Mouse (Mus musculus) erythroblast, embryonic 14.5 days (primary cell): ENCODE results near the gene Zfp607a. TPM values are rescaled to one million over a fixed set of nuclear protein-coding genes. Genes with fewer than 3 reads are reported as not detected.

Experiments used
- H3K27me3 ChIP-seq: 2 replicates; pipeline ENCODE4 v1.6.1; 2012; ENCODE audit warnings: inconsistent platforms; ENCODE audit not compliant: control insufficient read depth
- H3K36me3 ChIP-seq: 2 replicates; pipeline ENCODE4 v1.6.1; 2012; ENCODE audit warnings: mild to moderate bottlenecking, inconsistent platforms; ENCODE audit not compliant: control insufficient read depth
- H3K4me1 ChIP-seq: 2 replicates; pipeline ENCODE4 v1.6.1; 2012; ENCODE audit warnings: inconsistent platforms; ENCODE audit not compliant: control insufficient read depth
- H3K4me3 ChIP-seq: replicated peaks from 2 replicates; pipeline ENCODE3; 2012; ENCODE audit warnings: moderate library complexity, mild to moderate bottlenecking, inconsistent platforms
- H3K9me3 ChIP-seq: 2 replicates; pipeline ENCODE4 v1.6.1; 2012; ENCODE audit warnings: low read length, inconsistent platforms, mixed read lengths; ENCODE audit not compliant: control insufficient read depth
- GATA1 ChIP-seq: IDR thresholded peaks from 2 replicates; pipeline ENCODE4 v1.6.1; 2012; ENCODE audit warnings: low read length, inconsistent platforms, mixed read lengths
- TAL1 ChIP-seq: IDR thresholded peaks from 3 replicates; pipeline ENCODE4 v1.6.1; 2012; ENCODE audit warnings: low read length, inconsistent platforms, mixed read lengths
- polyA plus RNA-seq: library from polyadenylated mRNA; stranded (reverse); fragments of >175 nt; gene quantifications from 2 replicates; pipeline ENCODE4 v1.2.3, GENCODE M21; 2012

The Zfp607a gene
- polyA plus RNA-seq = not detected in 2 replicates

DNA sequence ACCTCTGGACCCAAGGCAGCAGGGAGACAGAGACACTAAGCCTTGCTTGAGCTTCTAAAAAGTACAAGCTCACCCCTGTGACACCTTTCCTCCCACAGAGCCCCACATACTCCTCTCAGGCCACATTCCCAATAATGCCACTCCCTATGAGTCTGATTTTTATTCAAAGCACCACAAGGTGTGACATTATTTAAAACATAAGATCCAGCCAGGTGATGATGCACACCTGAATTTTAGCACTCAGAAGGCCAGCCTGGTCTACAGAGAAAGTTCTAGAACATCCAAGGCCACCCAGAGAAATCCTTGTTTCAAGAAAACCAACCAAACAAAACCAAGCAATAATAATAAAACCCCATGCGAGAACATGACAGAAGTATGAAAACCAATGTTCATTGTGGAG is at the start of gene Zfp607a:
Gene Zfp607a (plus strand): TSS at position 301 of the 400 bp plus-strand sequence.
- Histone ChIP-seq H3K9me3 (no peaks in the 10 kb centered on the region), H3K36me3 (peaks cover 8% of the 10 kb centered on the region), H3K27me3 (no peaks in the 10 kb centered on the region), H3K4me1 (peaks cover 30% of the 10 kb centered on the region), H3K4me3 (no peak within 1 kb of the TSS)
- no peak for TF ChIP-seq TAL1
- no peak for TF ChIP-seq GATA1

DNA sequence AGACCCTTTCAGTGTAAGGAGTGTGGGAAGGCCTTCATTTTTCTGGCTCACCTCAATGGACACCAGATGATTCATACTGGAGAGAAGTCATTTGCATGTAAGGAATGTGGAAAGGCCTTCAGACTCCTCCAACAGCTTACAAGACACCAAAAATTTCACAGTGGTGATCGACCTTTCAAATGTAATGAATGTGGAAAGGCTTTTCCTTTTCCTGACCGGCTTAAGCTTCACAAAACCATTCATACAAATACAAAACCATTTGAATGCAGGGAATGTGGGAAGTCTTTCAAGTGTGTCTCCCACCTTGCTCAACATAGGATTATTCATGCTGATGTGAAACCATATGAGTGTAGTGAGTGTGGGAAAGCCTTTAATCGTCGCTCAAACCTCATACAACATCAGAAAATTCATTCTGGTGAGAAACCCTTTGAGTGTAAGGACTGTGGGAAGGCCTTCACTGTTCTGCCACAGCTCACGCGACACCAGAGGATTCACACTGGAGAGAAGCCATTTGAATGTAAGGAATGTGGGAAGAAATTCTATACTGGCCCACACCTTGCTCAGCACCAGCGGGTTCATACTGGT is 38.7 kb upstream of the Zfp607a start:
- Histone ChIP-seq H3K36me3 (peaks cover 37% of the 10 kb centered on the region), H3K4me1 (no peaks in the 10 kb centered on the region), H3K9me3 (no peaks in the 10 kb centered on the region), H3K4me3 (no peak overlapping the region), H3K27me3 (no peaks in the 10 kb centered on the region)
- TF ChIP-seq GATA1 = no peak
- no peak for TF ChIP-seq TAL1

DNA sequence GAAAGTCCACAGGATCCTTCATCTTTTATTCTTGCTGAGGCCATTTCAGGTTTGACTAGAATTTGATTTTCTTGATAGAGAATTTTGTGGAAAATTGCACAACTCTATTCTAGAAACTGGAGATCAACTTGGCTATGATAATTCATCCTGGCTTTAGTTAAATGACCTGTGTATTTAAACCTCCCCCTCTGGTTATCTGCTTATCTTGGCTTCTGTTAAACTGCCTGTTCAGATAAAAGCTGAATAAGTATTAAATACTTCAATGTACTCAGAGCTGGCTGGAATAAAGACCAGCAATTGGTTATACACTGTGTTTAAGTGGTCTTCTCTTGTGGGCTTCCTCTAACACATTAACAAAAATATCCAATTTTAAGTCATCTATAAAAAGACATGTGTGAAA is 34.7 kb upstream of the Zfp607a start:
- Histone ChIP-seq H3K9me3 (peaks cover 9% of the 10 kb centered on the region), H3K4me1 (no peaks in the 10 kb centered on the region), H3K36me3 (peaks cover 22% of the 10 kb centered on the region), H3K4me3 (no peak overlapping the region), H3K27me3 (no peaks in the 10 kb centered on the region)
- no peak for TF ChIP-seq TAL1
- TF ChIP-seq GATA1 = no peak

DNA sequence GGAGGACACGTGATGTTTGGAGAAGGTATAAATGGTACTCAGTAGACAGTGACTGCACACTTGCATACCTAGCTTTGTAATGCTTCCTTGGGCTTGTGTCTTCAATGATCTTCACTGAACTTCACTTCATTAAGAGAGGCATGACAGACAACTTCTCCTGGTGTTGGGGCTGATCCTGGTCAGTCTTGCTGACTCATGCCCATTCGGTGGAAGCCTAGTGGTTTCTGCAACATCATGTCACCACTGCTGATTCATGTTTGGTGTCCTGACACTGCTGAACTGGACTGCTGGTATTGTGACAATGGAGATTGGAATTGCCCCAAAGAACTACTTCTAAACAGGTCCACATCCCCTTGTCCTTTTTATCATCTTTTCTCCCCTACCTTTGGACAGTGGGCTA is 23.2 kb upstream of the Zfp607a start:
- TF ChIP-seq GATA1 (no peak), TAL1 (no peak)
- no peaks in the 10 kb centered on the region for H3K36me3 ChIP-seq
- H3K4me1 ChIP-seq = peaks cover 11% of the 10 kb centered on the region
- H3K27me3 ChIP-seq = no peaks in the 10 kb centered on the region; the same call in 1 of the 2 replicates
- H3K4me3 ChIP-seq = no peak overlapping the region
- no peaks in the 10 kb centered on the region for H3K9me3 ChIP-seq

DNA sequence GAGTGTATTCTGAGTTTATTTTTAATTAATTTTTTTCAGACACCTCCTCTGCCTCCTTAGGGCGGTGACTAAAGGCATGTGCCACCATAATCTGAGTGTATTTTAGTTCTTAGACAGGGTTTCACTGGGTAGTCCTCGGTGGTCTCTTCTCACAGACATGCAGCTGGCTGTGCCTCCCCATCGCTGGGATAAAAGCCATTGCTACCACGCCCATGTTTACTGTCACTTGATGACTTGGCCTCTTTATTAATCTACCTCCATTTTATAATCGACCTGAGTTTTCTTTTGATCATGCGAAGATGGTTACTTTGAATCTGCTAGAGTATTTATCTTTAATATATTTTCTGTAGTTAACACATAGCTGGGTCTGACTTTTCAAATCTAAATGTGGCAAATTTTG is 19.4 kb upstream of the Zfp607a start:
- no peaks in the 10 kb centered on the region for H3K36me3 ChIP-seq
- peaks cover 18% of the 10 kb centered on the region for H3K4me1 ChIP-seq
- no peak for TF ChIP-seq GATA1
- TF ChIP-seq TAL1 = no peak
- no peaks in the 10 kb centered on the region for H3K27me3 ChIP-seq
- peak overlapping the region; percentile 65 for H3K4me3 ChIP-seq
- H3K9me3 ChIP-seq = no peaks in the 10 kb centered on the region

DNA sequence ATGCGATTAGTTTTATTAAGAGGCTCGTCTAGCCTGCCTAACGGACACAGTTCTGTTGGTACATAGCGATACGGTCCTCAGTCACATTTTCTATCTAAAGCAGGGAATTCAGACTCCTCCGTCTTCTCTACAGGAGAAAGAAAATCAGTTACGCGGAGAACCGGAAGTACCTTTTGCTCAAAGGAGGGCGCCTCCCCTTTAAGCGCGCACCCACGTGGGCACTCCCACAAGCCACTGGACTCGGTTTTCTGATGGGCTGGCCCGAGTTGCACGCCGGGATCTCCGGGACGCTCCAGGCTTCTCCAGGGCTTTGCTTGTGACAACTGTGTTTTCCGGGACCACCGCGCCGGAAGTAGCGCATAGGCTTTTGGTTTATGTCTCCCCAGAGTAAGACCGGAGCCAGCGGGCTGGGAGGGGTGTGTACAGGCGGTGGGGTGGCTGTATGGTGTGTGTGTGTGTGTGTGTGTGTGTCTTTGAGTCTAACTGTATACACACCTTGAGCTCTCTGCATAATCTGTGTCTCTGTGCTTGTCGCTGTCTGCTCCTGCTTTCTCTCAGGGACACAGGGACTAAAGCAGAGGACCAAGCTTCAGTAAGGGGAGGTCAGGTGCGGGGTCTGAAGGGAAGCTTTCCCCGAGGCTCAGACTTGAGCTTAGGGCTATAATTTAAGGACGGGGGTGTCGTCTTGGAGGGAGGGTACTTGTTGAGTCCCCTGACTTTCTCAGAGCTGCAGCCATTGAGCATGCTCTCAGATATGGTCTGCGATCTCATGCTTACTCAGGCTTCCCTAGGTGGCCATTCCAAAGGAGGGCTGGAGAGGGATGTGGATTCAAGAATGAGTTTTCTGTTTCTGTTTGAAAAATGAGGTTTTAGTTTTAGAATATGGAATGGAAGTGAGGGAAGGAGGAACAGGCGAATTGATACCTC is 18.7 kb upstream of the Zfp607a start, which contains the start of gene Zfp59:
Gene Zfp59 (plus strand): TSS at position 285 of the 927 bp plus-strand sequence.
- Histone ChIP-seq H3K9me3 (no peaks in the 10 kb centered on the region), H3K4me3 (peak within 1 kb of the TSS; percentile 65), H3K4me1 (peaks cover 18% of the 10 kb centered on the region), H3K36me3 (no peaks in the 10 kb centered on the region), H3K27me3 (no peaks in the 10 kb centered on the region)
- TF ChIP-seq GATA1 (no peak), TAL1 (no peak)

DNA sequence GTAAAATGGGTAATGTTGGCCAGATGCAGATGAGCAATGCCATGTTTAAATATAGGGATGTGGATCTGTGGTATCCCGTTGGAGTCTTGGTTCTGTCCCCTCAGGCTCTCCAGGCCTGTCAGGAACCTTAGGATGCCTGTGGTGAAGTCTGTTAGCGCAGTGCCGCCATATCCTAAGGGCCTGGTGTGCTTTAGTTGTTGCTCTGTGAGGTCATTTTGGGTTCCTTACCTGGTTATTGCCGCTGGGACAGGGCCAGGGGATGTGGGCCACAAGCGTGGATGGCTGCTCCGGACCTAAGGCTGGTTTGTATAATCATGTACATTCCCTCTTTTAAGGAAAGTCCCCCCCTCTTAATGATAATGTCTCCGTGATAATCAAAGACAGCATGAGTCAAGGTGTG is 17.7 kb upstream of the Zfp607a start:
- H3K36me3 ChIP-seq = peaks cover under 1% of the 10 kb centered on the region
- no peaks in the 10 kb centered on the region for H3K9me3 ChIP-seq
- no peak overlapping the region for H3K4me3 ChIP-seq
- no peaks in the 10 kb centered on the region for H3K27me3 ChIP-seq
- TF ChIP-seq TAL1 (no peak), GATA1 (no peak)
- peaks cover 18% of the 10 kb centered on the region for H3K4me1 ChIP-seq

DNA sequence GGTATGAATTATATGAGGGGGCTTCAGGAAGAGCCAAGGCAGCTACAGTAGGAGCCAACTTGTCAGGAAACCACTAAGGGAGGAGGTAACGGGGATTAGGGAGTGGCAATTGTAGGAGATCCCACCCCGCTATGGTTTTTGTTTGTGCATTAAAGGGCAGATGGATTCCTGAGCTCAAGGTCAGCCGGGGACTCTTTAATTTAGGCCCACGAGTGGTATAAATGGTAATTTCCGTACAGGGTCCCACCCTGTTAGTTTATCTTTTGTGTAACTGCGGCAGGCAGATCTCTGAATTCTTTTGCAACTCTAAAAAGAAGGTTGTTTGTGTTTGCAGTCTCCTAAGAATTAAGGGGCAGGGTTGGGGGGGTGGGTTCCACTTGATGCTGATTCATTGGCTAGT is 17.2 kb upstream of the Zfp607a start:
- H3K9me3 ChIP-seq = no peaks in the 10 kb centered on the region
- TF ChIP-seq TAL1 = no peak
- no peak for TF ChIP-seq GATA1
- peaks cover 6% of the 10 kb centered on the region for H3K36me3 ChIP-seq
- no peaks in the 10 kb centered on the region for H3K27me3 ChIP-seq
- H3K4me3 ChIP-seq = no peak overlapping the region
- H3K4me1 ChIP-seq = peaks cover 18% of the 10 kb centered on the region
